Mouse (Mus musculus): ENCODE data around the gene Mpp3. TPM values are rescaled to one million over a fixed set of nuclear protein-coding genes. Genes with fewer than 3 reads are reported as not detected.

Gene Mpp3
- polyA plus RNA-seq, 1 experiment from 2014 or later = 10.3 TPM

Other genes starting within 250 kb of the Mpp3 start
- 15.9 and 18.9 TPM in 2 replicates for gene Etv4, start 243.1 kb downstream of the Mpp3 start, polyA plus RNA-seq (2016; fragmentation: Nextera tagmentation; extraction: Ambion mirVana)
- 1.9 and 2.9 TPM in 2 replicates for gene Meox1, start 134.1 kb downstream of the Mpp3 start, polyA plus RNA-seq (2016; fragmentation: Nextera tagmentation; extraction: Ambion mirVana)
- 0.20 and 0.30 TPM in 2 replicates for gene Sost, start 61.4 kb downstream of the Mpp3 start, polyA plus RNA-seq (2016; fragmentation: Nextera tagmentation; extraction: Ambion mirVana)
- gene Cfap97d1, start 44.2 kb downstream of the Mpp3 start, polyA plus RNA-seq (2016; fragmentation: Nextera tagmentation; extraction: Ambion mirVana) = not detected in 2 replicates
- gene Dusp3, start 41.4 kb downstream of the Mpp3 start, polyA plus RNA-seq (2016; fragmentation: Nextera tagmentation; extraction: Ambion mirVana) = 11.0 and 11.7 TPM in 2 replicates
- gene Cd300lg, start 13.0 kb upstream of the Mpp3 start, polyA plus RNA-seq (2016; fragmentation: Nextera tagmentation; extraction: Ambion mirVana) = 0.28 and 0.51 TPM in 2 replicates
- gene Mpp2, start 60.1 kb upstream of the Mpp3 start, polyA plus RNA-seq (2016; fragmentation: Nextera tagmentation; extraction: Ambion mirVana) = 12.5 and 12.9 TPM in 2 replicates
- gene Ppy, start 72.9 kb upstream of the Mpp3 start, polyA plus RNA-seq (2016; fragmentation: Nextera tagmentation; extraction: Ambion mirVana) = not detected in 2 replicates
- 0.32 and 0.49 TPM in 2 replicates for gene Pyy, start 79.4 kb upstream of the Mpp3 start, polyA plus RNA-seq (2016; fragmentation: Nextera tagmentation; extraction: Ambion mirVana)
- gene Nags, start 117.1 kb upstream of the Mpp3 start, polyA plus RNA-seq (2016; fragmentation: Nextera tagmentation; extraction: Ambion mirVana) = not detected in 2 replicates
- 35.0 and 38.0 TPM in 2 replicates for gene Tmem101, start 127.9 kb upstream of the Mpp3 start, polyA plus RNA-seq (2016; fragmentation: Nextera tagmentation; extraction: Ambion mirVana)
- gene Lsm12, start 156.8 kb upstream of the Mpp3 start, polyA plus RNA-seq (2016; fragmentation: Nextera tagmentation; extraction: Ambion mirVana) = 145 and 155 TPM in 2 replicates
- gene G6pc3, start 161.2 kb upstream of the Mpp3 start, polyA plus RNA-seq (2016; fragmentation: Nextera tagmentation; extraction: Ambion mirVana) = 38.2 and 39.6 TPM in 2 replicates
- 49.6 and 52.9 TPM in 2 replicates for gene Hdac5, start 201.7 kb upstream of the Mpp3 start, polyA plus RNA-seq (2016; fragmentation: Nextera tagmentation; extraction: Ambion mirVana)
- 30.1 and 32.4 TPM in 2 replicates for gene BC030867, start 220.4 kb upstream of the Mpp3 start, polyA plus RNA-seq (2016; fragmentation: Nextera tagmentation; extraction: Ambion mirVana)
- gene Asb16, start 240.3 kb upstream of the Mpp3 start, polyA plus RNA-seq (2016; fragmentation: Nextera tagmentation; extraction: Ambion mirVana) = 0.09 and 0.10 TPM in 2 replicates

Data from embryonic facial prominence, embryonic 10.5 days (tissue).